Mouse (Mus musculus) midbrain, embryonic 13.5 days (tissue): Measurements from ENCODE around the gene Mndal. TPM values are rescaled to one million over a fixed set of nuclear protein-coding genes. Genes with fewer than 3 reads are reported as not detected.
"Not testable (repeated sequence)": the region's sequence is repeated elsewhere in the genome, so short reads cannot be mapped to it uniquely, and the experiment has no call there.

Experiments
- ATAC-seq: fragments of 200-750 bp; cut with Nextera tagmentation; 2 replicates; pipeline ENCODE4 v1.8.0; 2017; ENCODE audit warnings: mild to moderate bottlenecking, moderate TSS enrichment, moderate library complexity
- H3K27ac ChIP-seq: fragments of 300-500 bp; sonication (generic); 2 replicates; pipeline ENCODE4 v1.5.1; 2015; ENCODE audit warnings: inconsistent platforms, mild to moderate bottlenecking, moderate library complexity
- H3K27me3 ChIP-seq: fragments of 300-500 bp; sonication (generic); 2 replicates; pipeline ENCODE4 v1.6.1; 2015; ENCODE audit warnings: mild to moderate bottlenecking, inconsistent platforms
- H3K36me3 ChIP-seq: fragments of 300-500 bp; sonication (generic); 2 replicates; pipeline ENCODE4 v1.6.1; 2015; ENCODE audit warnings: mild to moderate bottlenecking, inconsistent platforms
- H3K4me1 ChIP-seq: fragments of 300-500 bp; sonication (generic); replicated peaks from 2 replicates; pipeline ENCODE4 v1.6.1; 2015; ENCODE audit warnings: inconsistent platforms
- H3K4me2 ChIP-seq: fragments of 300-500 bp; sonication (generic); replicated peaks from 2 replicates; pipeline ENCODE4 v1.6.1; 2015; ENCODE audit warnings: moderate library complexity, mild to moderate bottlenecking, inconsistent platforms
- H3K4me3 ChIP-seq: fragments of 300-500 bp; sonication (generic); replicated peaks from 2 replicates; pipeline ENCODE4 v1.5.1; 2015; ENCODE audit warnings: mild to moderate bottlenecking, inconsistent platforms
- H3K9ac ChIP-seq: fragments of 300-500 bp; sonication (generic); replicated peaks from 2 replicates; pipeline ENCODE4 v1.6.1; 2015; ENCODE audit warnings: mild to moderate bottlenecking, inconsistent platforms
- H3K9me3 ChIP-seq: fragments of 300-500 bp; sonication (generic); 2 replicates; pipeline ENCODE4 v1.6.1; 2016; ENCODE audit warnings: mild to moderate bottlenecking, inconsistent platforms
- WGBS: fragments of 180-500 bp; shearing (Covaris S2); methylation state at CpG from one replicate; pipeline ENCODE4 v1.1.7; 2015; 5-methylcytosine and 5-hydroxymethylcytosine counted together
- polyA plus RNA-seq: library from polyadenylated mRNA; unstranded; fragments of >200 nt; fragmentation: Nextera tagmentation; extraction: Ambion mirVana; gene quantifications from 2 replicates; pipeline ENCODE4 v1.2.1, GENCODE M21; 2015

The Mndal gene
- 0.48 and 0.99 TPM in 2 replicates for polyA plus RNA-seq

- H3K27me3 ChIP-seq, H3K27ac ChIP-seq, H3K4me1 ChIP-seq, ATAC-seq, H3K36me3 ChIP-seq, H3K9me3 ChIP-seq, H3K4me2 ChIP-seq, H3K4me3 ChIP-seq, H3K9ac ChIP-seq: not testable (repeated sequence)
- WGBS = 79% methylated on average over 3 of the region's 3 CpGs
Observed at GRCm38 (mm10) chr1:173941924-173942779, at the start of gene Mndal, which contains the start of gene Ifi203. Mndal (minus strand) TSS chr1:173942491. Ifi203 (minus strand) TSS chr1:173942672.

- H3K27me3 ChIP-seq, H3K27ac ChIP-seq, H3K36me3 ChIP-seq, H3K9ac ChIP-seq, H3K4me3 ChIP-seq, H3K4me2 ChIP-seq, ATAC-seq, H3K4me1 ChIP-seq, H3K9me3 ChIP-seq: not testable (repeated sequence)
- 88% methylated on average over 6 of the region's 6 CpGs for WGBS
Observed at GRCm38 (mm10) chr1:173982694-173983305, 40.5 kb upstream of the Mndal start, which contains the start of gene Ifi202b. Ifi202b (minus strand) TSS chr1:173982744.

- WGBS = 68% methylated on average over 3 of the region's 3 CpGs
- not testable (repeated sequence) for ATAC-seq, H3K27me3 ChIP-seq
Observed at GRCm38 (mm10) chr1:173981038-173981437, 38.7 kb upstream of the Mndal start.

GRCm38 (mm10) chr1:173977622-173978021, 35.3 kb upstream of the Mndal start:
- Histone ChIP-seq H3K4me2 (no peak overlapping the region), H3K9ac (no peak overlapping the region), H3K27me3 (no peaks in the 10 kb centered on the region), H3K36me3 (no peaks in the 10 kb centered on the region), H3K27ac (no peak overlapping the region), H3K4me3 (no peak overlapping the region), H3K9me3 (no peaks in the 10 kb centered on the region), H3K4me1 (no peaks in the 10 kb centered on the region)
- no peak for ATAC-seq

More at GRCm38 (mm10) chr1:173981038-173981437, 38.7 kb upstream of the Mndal start:
- H3K4me2 ChIP-seq, H3K9me3 ChIP-seq, H3K36me3 ChIP-seq, H3K27ac ChIP-seq, H3K4me3 ChIP-seq, H3K4me1 ChIP-seq, H3K9ac ChIP-seq: not testable (repeated sequence)

DNA sequence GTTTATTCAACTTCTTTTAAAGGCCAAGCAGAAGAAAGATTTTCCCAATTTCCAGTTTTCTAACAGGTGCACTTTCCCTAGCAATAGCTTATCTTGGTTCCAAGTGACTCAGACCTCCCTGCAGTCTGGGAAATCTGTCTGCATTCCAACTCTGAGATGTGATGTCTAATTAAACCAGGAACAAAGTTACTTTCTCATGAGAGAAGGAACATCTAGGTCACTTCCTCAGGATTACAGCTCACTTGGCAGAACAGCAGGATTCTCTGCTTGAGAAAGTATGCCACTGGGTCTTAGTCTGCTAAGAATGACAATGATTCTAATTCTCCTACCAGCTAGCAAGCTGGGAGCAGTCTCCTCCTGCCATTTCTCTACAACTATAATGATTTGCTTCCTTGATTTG, 30.8 kb upstream of the Mndal start:
- H3K4me1 ChIP-seq = no peaks in the 10 kb centered on the region

GRCm38 (mm10) chr1:173961491-173961890, 19.2 kb upstream of the Mndal start:
- ATAC-seq, H3K27ac ChIP-seq, H3K27me3 ChIP-seq, H3K36me3 ChIP-seq, H3K4me1 ChIP-seq, H3K4me3 ChIP-seq, H3K9ac ChIP-seq, H3K4me2 ChIP-seq, H3K9me3 ChIP-seq: not testable (repeated sequence)
- 86% methylated on average over 1 of the region's 1 CpGs for WGBS

More for the DNA sequence above, 30.8 kb upstream of the Mndal start:
- no peaks in the 10 kb centered on the region for H3K36me3 ChIP-seq
- H3K9ac ChIP-seq = no peak overlapping the region
- no peaks in the 10 kb centered on the region for H3K27me3 ChIP-seq
- no peak overlapping the region for H3K27ac ChIP-seq
- ATAC-seq = no peak
- H3K9me3 ChIP-seq = no peaks in the 10 kb centered on the region
- no peak overlapping the region for H3K4me2 ChIP-seq
- no peak overlapping the region for H3K4me3 ChIP-seq

DNA sequence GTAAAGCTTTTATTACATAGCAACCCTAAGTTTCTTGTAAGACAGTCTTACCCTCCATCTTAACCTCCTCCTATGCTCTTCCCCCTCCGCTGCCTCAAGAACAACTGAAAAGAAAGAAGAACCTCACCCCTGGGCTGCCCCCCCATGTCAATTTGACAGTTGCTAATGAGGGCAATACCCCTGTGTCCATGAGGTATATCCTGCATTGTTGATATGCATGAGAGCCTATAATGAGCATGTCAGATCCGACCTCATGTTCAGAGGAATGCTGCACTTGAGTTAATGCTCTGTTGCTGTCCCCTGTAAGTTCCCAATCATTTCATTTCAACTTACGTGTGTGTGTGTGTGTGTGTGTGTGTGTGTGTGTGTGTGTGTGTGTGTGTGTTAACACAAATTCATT, 17.7 kb upstream of the Mndal start:
- not testable (repeated sequence) for H3K36me3 ChIP-seq, H3K4me1 ChIP-seq, H3K4me3 ChIP-seq, H3K27me3 ChIP-seq, H3K27ac ChIP-seq, H3K9ac ChIP-seq, H3K4me2 ChIP-seq, H3K9me3 ChIP-seq
- ATAC-seq = peak; percentile 56; the same call in 1 of the 2 replicates
- 66% methylated on average over 3 of the region's 3 CpGs for WGBS

DNA sequence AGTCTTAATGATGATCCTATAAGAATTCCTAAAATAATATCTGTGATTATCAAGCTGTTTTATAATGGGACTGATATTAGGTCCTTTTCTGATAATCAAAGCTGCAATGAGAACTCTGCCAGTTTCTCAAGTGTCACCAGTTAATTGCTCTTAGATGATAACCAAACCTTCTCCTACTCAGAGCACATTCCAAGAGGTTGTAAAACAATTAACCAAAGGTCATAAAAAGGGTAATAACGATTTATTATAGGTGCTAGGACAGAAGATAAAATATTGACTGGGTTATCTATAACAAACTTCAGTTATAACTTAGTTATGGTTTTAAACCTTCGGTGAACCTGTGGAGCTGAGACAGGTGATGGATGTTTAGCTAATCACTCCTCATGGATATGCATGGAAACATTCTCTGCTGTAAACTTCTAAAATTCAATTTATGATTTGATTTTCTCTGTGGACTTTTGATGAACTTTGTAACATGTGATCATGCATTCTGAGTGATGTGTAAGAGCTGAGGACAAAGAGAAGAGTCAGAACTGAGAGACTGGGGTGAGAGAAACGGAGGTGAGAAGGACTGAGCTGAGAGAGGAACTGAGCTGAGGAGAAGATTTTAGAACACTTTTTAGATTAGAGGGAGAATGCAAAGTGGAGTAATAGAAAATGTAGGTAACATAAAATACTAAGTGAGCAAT, 13.7 kb upstream of the Mndal start:
- H3K4me2 ChIP-seq, H3K27ac ChIP-seq, H3K4me3 ChIP-seq, H3K4me1 ChIP-seq, H3K9me3 ChIP-seq, H3K27me3 ChIP-seq, H3K36me3 ChIP-seq, H3K9ac ChIP-seq, ATAC-seq: not testable (repeated sequence)
- WGBS = 81% methylated on average over 3 of the region's 3 CpGs

GRCm38 (mm10) chr1:173955071-173955796, 12.9 kb upstream of the Mndal start:
- H3K4me2 ChIP-seq = no peak overlapping the region
- no peaks in the 10 kb centered on the region for H3K4me1 ChIP-seq
- H3K27ac ChIP-seq = no peak overlapping the region
- no peak overlapping the region for H3K9ac ChIP-seq
- no peaks in the 10 kb centered on the region for H3K27me3 ChIP-seq
- H3K9me3 ChIP-seq = no peaks in the 10 kb centered on the region
- WGBS = 89% methylated on average over 2 of the region's 2 CpGs
- no peaks in the 10 kb centered on the region for H3K36me3 ChIP-seq
- no peak for ATAC-seq
- no peak overlapping the region for H3K4me3 ChIP-seq

GRCm38 (mm10) chr1:173953563-173953962, 11.3 kb upstream of the Mndal start:
- H3K27ac ChIP-seq = no peak overlapping the region
- WGBS = 80% methylated on average over 1 of the region's 1 CpGs

DNA sequence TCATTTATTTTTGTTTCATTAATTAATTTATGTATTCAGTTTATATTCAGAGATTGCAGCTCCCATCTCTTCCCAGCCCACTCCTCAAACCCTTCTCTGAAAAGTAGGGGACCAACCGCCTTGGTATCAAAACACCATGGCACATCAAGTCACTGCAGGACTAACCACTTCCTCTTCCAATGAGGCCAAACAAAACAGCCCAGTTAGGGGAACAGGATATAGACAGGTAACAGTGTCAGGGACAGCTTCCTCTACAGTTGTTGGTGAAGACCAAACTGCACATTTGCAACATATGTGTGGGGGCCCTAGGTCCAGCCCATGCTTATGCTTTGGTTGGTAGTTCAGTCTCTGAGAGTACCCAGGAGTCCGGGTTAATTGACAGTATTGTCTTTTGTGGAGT, 6.8 kb upstream of the Mndal start:
- not testable (repeated sequence) for H3K4me1 ChIP-seq, H3K27ac ChIP-seq, ATAC-seq, H3K9me3 ChIP-seq, H3K9ac ChIP-seq, H3K27me3 ChIP-seq, H3K4me3 ChIP-seq, H3K4me2 ChIP-seq, H3K36me3 ChIP-seq
- 91% methylated on average over 2 of the region's 2 CpGs for WGBS

More at GRCm38 (mm10) chr1:173953563-173953962, 11.3 kb upstream of the Mndal start:
- Histone ChIP-seq H3K27me3 (no peaks in the 10 kb centered on the region), H3K4me1 (no peaks in the 10 kb centered on the region), H3K4me3 (no peak overlapping the region), H3K36me3 (no peaks in the 10 kb centered on the region), H3K9me3 (no peaks in the 10 kb centered on the region), H3K9ac (no peak overlapping the region), H3K4me2 (no peak overlapping the region)
- no peak for ATAC-seq

- not testable (repeated sequence) for H3K27ac ChIP-seq, H3K4me2 ChIP-seq, H3K9me3 ChIP-seq, H3K36me3 ChIP-seq, ATAC-seq, H3K4me3 ChIP-seq, H3K9ac ChIP-seq, H3K27me3 ChIP-seq, H3K4me1 ChIP-seq
Observed at GRCm38 (mm10) chr1:173942780-173943066, 432 bp upstream of the Mndal start.
